In genomic region chr2:10923984-10924383, GRCm38 (mm10) we compare ENCODE assay signal across 22 mouse cellular contexts.
A peak's percentile ranks its signal among the peaks of the same experiment; 100 is the strongest.
DNase-seq lines count a peak whose midpoint lies in the region; ATAC-seq and TF ChIP-seq lines count a peak whose summit lies in the region.
"Had no signal": no experiment of that assay in that cellular context is flagged by ENCODE, and none has a peak within 500 bp of the region (broad histone marks: within the 10 kb centered on the region; RNA-seq: fewer than 3 reads in every experiment).

No protein-coding gene starts in this region.

- H3K4me1 ChIP-seq in forebrain, embryonic 13.5 days: peaks cover 36% of the 10 kb centered on the region
- peaks cover 14% of the 10 kb centered on the region for H3K4me1 ChIP-seq in forebrain, embryonic 16.5 days (replicated peaks; ENCODE audit: control insufficient read depth, insufficient read depth, low read length)
- H3K4me1 ChIP-seq in hindbrain, embryonic 13.5 days (replicated peaks): peaks cover 19% of the 10 kb centered on the region
- peaks cover 6% of the 10 kb centered on the region for H3K4me1 ChIP-seq in hindbrain, embryonic 10.5 days (replicated peaks)
- no peaks in the 10 kb centered on the region for H3K4me1 ChIP-seq in midbrain, embryonic 11.5 days (ENCODE audit: control insufficient read depth, insufficient read depth, low read length)
- peaks cover 3% of the 10 kb centered on the region; the same call in 1 of the 2 replicates for H3K4me1 ChIP-seq in midbrain, embryonic 14.5 days (ENCODE audit: control insufficient read depth, insufficient read depth, low read length)
- H3K4me1 ChIP-seq: heart, embryonic 10.5 days; heart, embryonic 13.5 days had no signal

- WGBS in forebrain, embryonic 13.5 days: 74% methylated on average over 4 of the region's 4 CpGs
- WGBS in forebrain, embryonic 16.5 days: 79% methylated on average over 4 of the region's 4 CpGs
- WGBS in hindbrain, embryonic 13.5 days: 85% methylated on average over 4 of the region's 4 CpGs
- WGBS in hindbrain, embryonic 10.5 days: 82% methylated on average over 4 of the region's 4 CpGs
- WGBS in midbrain, embryonic 11.5 days: 82% methylated on average over 4 of the region's 4 CpGs
- WGBS in midbrain, embryonic 14.5 days: 83% methylated on average over 4 of the region's 4 CpGs

- peak; percentile 25; the same call in 1 of the 2 replicates for ATAC-seq in forebrain, embryonic 13.5 days
- no peak for ATAC-seq in forebrain, embryonic 16.5 days
- ATAC-seq in hindbrain, embryonic 13.5 days (ENCODE audit: low FRiP score): peak; percentile 53; the same call in 1 of the 2 replicates
- 0 out of 2 replicates have a peak, but pooled peaks have one; percentile 14 for ATAC-seq in midbrain, embryonic 11.5 days (ENCODE audit: low FRiP score)
- no peak for ATAC-seq in midbrain, embryonic 14.5 days (ENCODE audit: low FRiP score, low TSS enrichment)
- ATAC-seq: activated CD4-positive, CD25-positive, alpha-beta regulatory T cell, adult 4 months had no signal

- no peak for DNase-seq in hindbrain, embryonic 10.5 days (ENCODE audit: low spot score)
- DNase-seq in midbrain, embryonic 11.5 days (ENCODE audit: low spot score, missing footprints): peak; percentile 56
- DNase-seq in midbrain, embryonic 14.5 days: no peak
- DNase-seq in brain, embryonic 14.5 days (ENCODE audit: low read depth): peak; percentile 22
- DNase-seq: adrenal gland, adult 8-10 months; adrenal gland, postnatal 25 days; cerebellum, adult 18-20 months; cerebellum, adult 9-10 months; cerebellum, postnatal 14 days; gastrocnemius, postnatal 10 days; gastrocnemius, postnatal 36 days; heart, adult 2 months; heart, postnatal 14 days; heart, postnatal 4 days had no signal

- no peak overlapping the region for H3K4me3 ChIP-seq in forebrain, embryonic 13.5 days
- H3K4me3 ChIP-seq in forebrain, embryonic 16.5 days (replicated peaks; ENCODE audit: low read length): no peak overlapping the region
- no peak overlapping the region for H3K4me3 ChIP-seq in hindbrain, embryonic 13.5 days
- H3K4me3 ChIP-seq in hindbrain, embryonic 10.5 days: no peak overlapping the region
- no peak overlapping the region for H3K4me3 ChIP-seq in midbrain, embryonic 11.5 days (ENCODE audit: low read depth, low read length)
- no peak overlapping the region for H3K4me3 ChIP-seq in midbrain, embryonic 14.5 days (replicated peaks; ENCODE audit: low read depth, low read length)
- H3K4me3 ChIP-seq: forebrain, embryonic 10.5 days; heart, adult 2 months; heart, embryonic 10.5 days; heart, embryonic 13.5 days had no signal

- TF ChIP-seq POLR2A in brain, embryonic 14.5 days (IDR thresholded peaks at IDR 0.05; ENCODE audit: borderline replicate concordance, extremely low read depth, insufficient read depth, insufficient read length, poor library complexity, severe bottlenecking): no peak

- no peaks in the 10 kb centered on the region for H3K36me3 ChIP-seq in forebrain, embryonic 13.5 days (ENCODE audit: poor library complexity, severe bottlenecking)
- no peaks in the 10 kb centered on the region for H3K36me3 ChIP-seq in forebrain, embryonic 16.5 days (ENCODE audit: control insufficient read depth, insufficient read depth)
- no peaks in the 10 kb centered on the region for H3K36me3 ChIP-seq in hindbrain, embryonic 13.5 days
- no peaks in the 10 kb centered on the region for H3K36me3 ChIP-seq in hindbrain, embryonic 10.5 days
- H3K36me3 ChIP-seq in midbrain, embryonic 11.5 days (ENCODE audit: control insufficient read depth, insufficient read depth, low read length): no peaks in the 10 kb centered on the region
- no peaks in the 10 kb centered on the region for H3K36me3 ChIP-seq in midbrain, embryonic 14.5 days (ENCODE audit: control insufficient read depth, insufficient read depth, low read length)
- H3K36me3 ChIP-seq: forebrain, embryonic 10.5 days; heart, embryonic 10.5 days; heart, embryonic 13.5 days had no signal

- TF ChIP-seq CTCF in brain, embryonic 14.5 days (IDR thresholded peaks at IDR 0.05; ENCODE audit: borderline replicate concordance, extremely low read depth, insufficient read depth, insufficient read length): no peak

- H3K27me3 ChIP-seq in forebrain, embryonic 13.5 days: no peaks in the 10 kb centered on the region
- no peaks in the 10 kb centered on the region for H3K27me3 ChIP-seq in forebrain, embryonic 16.5 days (replicated peaks; ENCODE audit: control insufficient read depth, insufficient read depth, low read length)
- no peaks in the 10 kb centered on the region for H3K27me3 ChIP-seq in hindbrain, embryonic 13.5 days
- H3K27me3 ChIP-seq in hindbrain, embryonic 10.5 days (ENCODE audit: insufficient read depth, poor library complexity, severe bottlenecking): no peaks in the 10 kb centered on the region
- H3K27me3 ChIP-seq in midbrain, embryonic 11.5 days (ENCODE audit: control insufficient read depth, insufficient read depth, low read length): no peaks in the 10 kb centered on the region
- no peaks in the 10 kb centered on the region for H3K27me3 ChIP-seq in midbrain, embryonic 14.5 days (ENCODE audit: control insufficient read depth, insufficient read depth, low read length)

- no peak overlapping the region for H3K27ac ChIP-seq in forebrain, embryonic 13.5 days
- H3K27ac ChIP-seq in forebrain, embryonic 16.5 days (ENCODE audit: low read length): no peak overlapping the region
- no peak overlapping the region for H3K27ac ChIP-seq in hindbrain, embryonic 13.5 days
- no peak overlapping the region for H3K27ac ChIP-seq in hindbrain, embryonic 10.5 days
- no peak overlapping the region for H3K27ac ChIP-seq in midbrain, embryonic 11.5 days (ENCODE audit: low read depth, low read length)
- no peak overlapping the region for H3K27ac ChIP-seq in midbrain, embryonic 14.5 days (replicated peaks; ENCODE audit: low read depth, low read length)
- H3K27ac ChIP-seq: forebrain, embryonic 10.5 days; heart, adult 2 months; heart, embryonic 10.5 days; heart, embryonic 13.5 days; hindbrain, embryonic 14.5 days had no signal

- no peak overlapping the region for H3K9ac ChIP-seq in forebrain, embryonic 13.5 days
- H3K9ac ChIP-seq in forebrain, embryonic 16.5 days (replicated peaks; ENCODE audit: low read depth, low read length): no peak overlapping the region
- H3K9ac ChIP-seq in hindbrain, embryonic 13.5 days: no peak overlapping the region
- H3K9ac ChIP-seq in midbrain, embryonic 11.5 days (ENCODE audit: low read length): no peak overlapping the region
- no peak overlapping the region for H3K9ac ChIP-seq in midbrain, embryonic 14.5 days (replicated peaks; ENCODE audit: low read length)
- H3K9ac ChIP-seq: heart, embryonic 13.5 days; hindbrain, embryonic 14.5 days had no signal

- H3K4me2 ChIP-seq in forebrain, embryonic 13.5 days: no peak overlapping the region
- no peak overlapping the region for H3K4me2 ChIP-seq in forebrain, embryonic 16.5 days (ENCODE audit: low read length)
- no peak overlapping the region for H3K4me2 ChIP-seq in hindbrain, embryonic 13.5 days
- no peak overlapping the region for H3K4me2 ChIP-seq in midbrain, embryonic 11.5 days
- no peak overlapping the region for H3K4me2 ChIP-seq in midbrain, embryonic 14.5 days (ENCODE audit: low read length)
- H3K4me2 ChIP-seq: heart, embryonic 13.5 days; hindbrain, embryonic 14.5 days had no signal

- H3K9me3 ChIP-seq in forebrain, embryonic 13.5 days (replicated peaks): no peaks in the 10 kb centered on the region
- H3K9me3 ChIP-seq in forebrain, embryonic 16.5 days (ENCODE audit: control insufficient read depth, low read length): no peaks in the 10 kb centered on the region
- H3K9me3 ChIP-seq in hindbrain, embryonic 13.5 days: no peaks in the 10 kb centered on the region
- H3K9me3 ChIP-seq in hindbrain, embryonic 10.5 days: no peaks in the 10 kb centered on the region
- no peaks in the 10 kb centered on the region for H3K9me3 ChIP-seq in midbrain, embryonic 11.5 days (ENCODE audit: control insufficient read depth, low read length)
- no peaks in the 10 kb centered on the region for H3K9me3 ChIP-seq in midbrain, embryonic 14.5 days (ENCODE audit: control insufficient read depth, low read length)
- H3K9me3 ChIP-seq: forebrain, embryonic 10.5 days; heart, embryonic 10.5 days; heart, embryonic 13.5 days had no signal

Comparison
In these comparisons a context has a peak if more than half of its experiments do, and no peak if none do; other contexts are left out.
1. ATAC-seq: peak in forebrain, embryonic 13.5 days (single experiment), hindbrain, embryonic 13.5 days (single experiment) and midbrain, embryonic 11.5 days (single experiment); none in forebrain, embryonic 16.5 days (single experiment) and midbrain, embryonic 14.5 days (single experiment).
2. DNase-seq: peak in midbrain, embryonic 11.5 days (single experiment) and brain, embryonic 14.5 days (single experiment); none in hindbrain, embryonic 10.5 days (single experiment) and midbrain, embryonic 14.5 days (single experiment).